Mouse (Mus musculus): Measurements from ENCODE around the gene Tpd52l1.
"Not testable (repeated sequence)": the region's sequence is repeated elsewhere in the genome, so short reads cannot be mapped to it uniquely, and the experiment has no call there.

The Tpd52l1 gene

GRCm38 (mm10) chr10:31444206-31444605 lies 1.6 kb downstream of the Tpd52l1 start:
- H3K36me3 ChIP-seq (ENCODE audit: insufficient read depth, low read length), result no peaks in the 10 kb centered on the region
- H3K4me3 ChIP-seq (replicated peaks; ENCODE audit: low read length), result no peak overlapping the region
- H3K9me3 ChIP-seq (ENCODE audit: low read length), result no peaks in the 10 kb centered on the region
- peaks cover 18% of the 10 kb centered on the region for H3K4me1 ChIP-seq (replicated peaks; ENCODE audit: low read depth, low read length)
- no peak for TF ChIP-seq NANOG (IDR thresholded peaks at IDR 0.05; ENCODE audit: borderline replicate concordance, low read length)
- no peak for TF ChIP-seq CTCF (conservative IDR thresholded peaks at IDR 0.05; ENCODE audit: low read length)
- no peak for TF ChIP-seq POU5F1 (IDR thresholded peaks at IDR 0.05; ENCODE audit: borderline replicate concordance, low read length)
- peaks cover 9% of the 10 kb centered on the region; the same call in 1 of the 2 replicates for H3K27me3 ChIP-seq (ENCODE audit: insufficient read depth, low read length)

- Histone ChIP-seq H3K9me3 (ENCODE audit: low read length) (no peaks in the 10 kb centered on the region), H3K36me3 (ENCODE audit: insufficient read depth, low read length) (no peaks in the 10 kb centered on the region), H3K4me1 (replicated peaks; ENCODE audit: low read depth, low read length) (peaks cover 22% of the 10 kb centered on the region), H3K4me3 (replicated peaks; ENCODE audit: low read length) (no peak overlapping the region), H3K27me3 (ENCODE audit: insufficient read depth, low read length) (0 out of 2 replicates have a peak, but pooled peaks cover 6% of the 10 kb centered on the region)
- TF ChIP-seq CTCF (conservative IDR thresholded peaks at IDR 0.05; ENCODE audit: low read length), result no peak
- no peak for TF ChIP-seq NANOG (IDR thresholded peaks at IDR 0.05; ENCODE audit: borderline replicate concordance, low read length)
- no peak for TF ChIP-seq POU5F1 (IDR thresholded peaks at IDR 0.05; ENCODE audit: borderline replicate concordance, low read length)
Observed at GRCm38 (mm10) chr10:31441491-31441890, 4.3 kb downstream of the Tpd52l1 start.

GRCm38 (mm10) chr10:31436047-31436446 lies 9.7 kb downstream of the Tpd52l1 start:
- Histone ChIP-seq H3K36me3 (ENCODE audit: insufficient read depth, low read length) (no peaks in the 10 kb centered on the region), H3K4me3 (replicated peaks; ENCODE audit: low read length) (no peak overlapping the region), H3K9me3 (ENCODE audit: low read length) (no peaks in the 10 kb centered on the region), H3K27me3 (ENCODE audit: insufficient read depth, low read length) (no peaks in the 10 kb centered on the region), H3K4me1 (replicated peaks; ENCODE audit: low read depth, low read length) (peaks cover 20% of the 10 kb centered on the region)
- no peak for TF ChIP-seq POU5F1 (IDR thresholded peaks at IDR 0.05; ENCODE audit: borderline replicate concordance, low read length)
- TF ChIP-seq NANOG (IDR thresholded peaks at IDR 0.05; ENCODE audit: borderline replicate concordance, low read length), result no peak
- TF ChIP-seq CTCF (conservative IDR thresholded peaks at IDR 0.05; ENCODE audit: low read length), result no peak

- Histone ChIP-seq H3K36me3 (ENCODE audit: insufficient read depth, low read length) (no peaks in the 10 kb centered on the region), H3K27me3 (ENCODE audit: insufficient read depth, low read length) (no peaks in the 10 kb centered on the region), H3K9me3 (ENCODE audit: low read length) (no peaks in the 10 kb centered on the region), H3K4me3 (replicated peaks; ENCODE audit: low read length) (no peak overlapping the region), H3K4me1 (replicated peaks; ENCODE audit: low read depth, low read length) (no peaks in the 10 kb centered on the region)
- TF ChIP-seq POU5F1 (IDR thresholded peaks at IDR 0.05; ENCODE audit: borderline replicate concordance, low read length) (no peak), CTCF (conservative IDR thresholded peaks at IDR 0.05; ENCODE audit: low read length) (no peak), NANOG (IDR thresholded peaks at IDR 0.05; ENCODE audit: borderline replicate concordance, low read length) (no peak)
Observed at GRCm38 (mm10) chr10:31417956-31418355, 27.8 kb downstream of the Tpd52l1 start.

GRCm38 (mm10) chr10:31392990-31393389 lies 52.8 kb downstream of the Tpd52l1 start:
- no peak for TF ChIP-seq POU5F1 (IDR thresholded peaks at IDR 0.05; ENCODE audit: borderline replicate concordance, low read length)
- TF ChIP-seq NANOG (IDR thresholded peaks at IDR 0.05; ENCODE audit: borderline replicate concordance, low read length), result no peak
- no peak for TF ChIP-seq CTCF (conservative IDR thresholded peaks at IDR 0.05; ENCODE audit: low read length)
- no peak overlapping the region for H3K4me3 ChIP-seq (replicated peaks; ENCODE audit: low read length)
- no peaks in the 10 kb centered on the region for H3K4me1 ChIP-seq (replicated peaks; ENCODE audit: low read depth, low read length)
- no peaks in the 10 kb centered on the region for H3K36me3 ChIP-seq (ENCODE audit: insufficient read depth, low read length)
- no peaks in the 10 kb centered on the region for H3K27me3 ChIP-seq (ENCODE audit: insufficient read depth, low read length)
- H3K9me3 ChIP-seq (ENCODE audit: low read length), result no peaks in the 10 kb centered on the region

- Histone ChIP-seq H3K4me3 (replicated peaks; ENCODE audit: low read length) (no peak overlapping the region), H3K36me3 (ENCODE audit: insufficient read depth, low read length) (no peaks in the 10 kb centered on the region), H3K4me1 (replicated peaks; ENCODE audit: low read depth, low read length) (no peaks in the 10 kb centered on the region), H3K27me3 (ENCODE audit: insufficient read depth, low read length) (no peaks in the 10 kb centered on the region), H3K9me3 (ENCODE audit: low read length) (no peaks in the 10 kb centered on the region)
- TF ChIP-seq CTCF (conservative IDR thresholded peaks at IDR 0.05; ENCODE audit: low read length), result no peak
- TF ChIP-seq NANOG (IDR thresholded peaks at IDR 0.05; ENCODE audit: borderline replicate concordance, low read length), result no peak
- no peak for TF ChIP-seq POU5F1 (IDR thresholded peaks at IDR 0.05; ENCODE audit: borderline replicate concordance, low read length)
Observed at GRCm38 (mm10) chr10:31390777-31391395, 54.9 kb downstream of the Tpd52l1 start.

GRCm38 (mm10) chr10:31388566-31388965 lies 57.2 kb downstream of the Tpd52l1 start:
- not testable (repeated sequence) for H3K27me3 ChIP-seq (ENCODE audit: insufficient read depth, low read length); H3K36me3 ChIP-seq (ENCODE audit: insufficient read depth, low read length); H3K9me3 ChIP-seq (ENCODE audit: low read length)

GRCm38 (mm10) chr10:31370200-31370599 lies 75.6 kb downstream of the Tpd52l1 start:
- not testable (repeated sequence) for H3K27me3 ChIP-seq (ENCODE audit: insufficient read depth, low read length); H3K4me3 ChIP-seq (replicated peaks; ENCODE audit: low read length); H3K36me3 ChIP-seq (ENCODE audit: insufficient read depth, low read length); H3K9me3 ChIP-seq (ENCODE audit: low read length); H3K4me1 ChIP-seq (replicated peaks; ENCODE audit: low read depth, low read length)
- peak; percentile 15; the same call in 1 of the 2 replicates for TF ChIP-seq CTCF (conservative IDR thresholded peaks at IDR 0.05; ENCODE audit: low read length)

More at GRCm38 (mm10) chr10:31388566-31388965, 57.2 kb downstream of the Tpd52l1 start:
- H3K4me3 ChIP-seq (replicated peaks; ENCODE audit: low read length); H3K4me1 ChIP-seq (replicated peaks; ENCODE audit: low read depth, low read length): not testable (repeated sequence)

GRCm38 (mm10) chr10:31359749-31360148 lies 86.0 kb downstream of the Tpd52l1 start:
- no peaks in the 10 kb centered on the region for H3K36me3 ChIP-seq (ENCODE audit: insufficient read depth, low read length)
- H3K27me3 ChIP-seq (ENCODE audit: insufficient read depth, low read length), result no peaks in the 10 kb centered on the region
- no peaks in the 10 kb centered on the region for H3K4me1 ChIP-seq (replicated peaks; ENCODE audit: low read depth, low read length)
- no peak overlapping the region for H3K4me3 ChIP-seq (replicated peaks; ENCODE audit: low read length)
- H3K9me3 ChIP-seq (ENCODE audit: low read length), result peaks cover 47% of the 10 kb centered on the region
- no peak for TF ChIP-seq NANOG (IDR thresholded peaks at IDR 0.05; ENCODE audit: borderline replicate concordance, low read length)
- TF ChIP-seq POU5F1 (IDR thresholded peaks at IDR 0.05; ENCODE audit: borderline replicate concordance, low read length), result no peak
- no peak for TF ChIP-seq CTCF (conservative IDR thresholded peaks at IDR 0.05; ENCODE audit: low read length)

Data from E14TG2a.4 (cell line).